Mouse (Mus musculus) gastrocnemius, postnatal 25 days (tissue): Measurements from ENCODE around the gene Zbbx. TPM values are rescaled to one million over a fixed set of nuclear protein-coding genes. Genes with fewer than 3 reads are reported as not detected.

ENCODE experiments used
- DNase-seq: peaks from one replicate; pipeline ENCODE4 v3.0.0; 2022
- long read RNA-seq, 2 experiments: library from polyadenylated mRNA; stranded (forward); transcript quantifications; one replicate each; pipeline ENCODE4 v2.0.0; 2021
- total RNA-seq, 2 experiments: library from RNA; stranded (reverse); gene quantifications; 1 replicate in 1 of 2; 2 replicates in 1 of 2; pipeline ENCODE4 v1.2.3; 2021

Zbbx gene
- total RNA-seq = not detected
- long read RNA-seq, experiment 1 = 0 reads
- long read RNA-seq, experiment 2 = 0 reads

DNA sequence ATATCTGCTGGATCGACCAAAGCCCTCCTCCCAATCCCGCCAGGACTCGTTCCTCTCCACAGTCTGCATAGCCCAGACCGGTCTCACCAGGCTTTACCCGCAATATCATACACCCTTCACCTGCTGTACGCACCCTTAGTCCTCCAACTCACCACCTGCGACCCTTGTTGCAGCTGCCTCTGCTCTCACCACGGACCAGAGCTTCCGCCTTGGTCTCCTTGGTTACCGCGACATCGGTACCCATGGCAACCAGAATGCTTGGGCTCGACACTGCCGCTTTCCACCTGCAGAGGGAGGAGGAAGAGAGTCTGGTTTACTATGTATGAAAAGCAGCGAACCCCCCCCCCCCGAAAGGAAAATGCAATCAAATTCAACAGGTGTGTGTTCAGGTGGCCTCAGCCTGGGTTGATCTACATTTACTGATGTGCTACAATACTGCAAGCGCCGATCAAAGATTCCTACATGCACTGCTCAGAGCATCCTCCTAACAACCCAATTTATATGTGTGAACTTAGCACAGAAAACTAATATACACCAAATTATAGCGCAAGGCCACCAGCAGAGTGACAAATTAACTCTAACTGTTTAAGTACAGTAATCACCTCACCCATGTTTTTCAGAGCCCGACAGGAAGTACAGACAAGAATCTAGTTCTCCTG is at the start of gene Zbbx:
Gene Zbbx, minus strand, starts transcription at position 197 of the 659 bp plus-strand sequence.
- DNase-seq = no peak

GRCm38 (mm10) chr3:75202808-75203503 is 38.1 kb upstream of the Zbbx start:
- DNase-seq = no peak

DNA sequence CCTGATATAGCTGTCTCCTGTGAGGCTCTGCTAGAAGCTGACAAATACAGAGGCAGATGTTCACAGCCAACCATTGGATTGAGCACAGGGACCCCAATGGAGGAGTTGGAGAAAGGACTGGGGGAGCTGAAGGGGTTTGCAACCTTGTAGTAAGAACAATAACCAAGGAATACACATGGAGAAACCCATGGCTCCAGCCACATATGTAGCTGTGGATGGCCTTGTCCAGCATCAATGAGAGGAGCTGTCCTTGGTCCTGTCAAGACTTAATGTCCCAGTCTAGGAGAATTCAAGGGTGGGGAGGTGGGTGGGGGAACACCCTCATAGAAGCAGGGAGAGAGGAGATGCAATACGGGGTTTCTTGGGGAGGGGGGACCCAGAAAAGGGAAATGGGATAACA is 17.8 kb upstream of the Zbbx start:
- DNase-seq = no peak

- DNase-seq = no peak
Observed at GRCm38 (mm10) chr3:75141876-75142275, 23.0 kb downstream of the Zbbx start.

- no peak for DNase-seq
Observed at GRCm38 (mm10) chr3:75104867-75105266, 60.0 kb downstream of the Zbbx start.

DNA sequence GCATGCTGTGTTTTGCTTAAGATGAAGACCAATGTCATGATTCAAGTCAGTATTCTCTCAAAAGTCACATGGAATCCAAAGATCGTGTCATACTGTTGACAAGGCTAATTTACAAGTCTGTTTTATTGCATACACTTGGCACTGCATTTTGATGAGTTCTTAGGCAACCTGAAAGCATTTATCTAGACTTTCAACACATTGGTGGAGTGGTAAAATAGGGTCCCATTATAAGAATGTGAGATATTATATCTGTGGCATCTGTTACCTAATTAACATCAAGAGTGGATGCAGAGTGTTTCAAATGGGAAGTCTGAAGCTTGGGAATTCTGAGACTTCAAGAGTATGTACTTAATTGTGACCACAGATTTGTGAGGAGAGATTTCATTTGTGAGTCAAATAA is 79.1 kb downstream of the Zbbx start:
- no peak for DNase-seq

DNA sequence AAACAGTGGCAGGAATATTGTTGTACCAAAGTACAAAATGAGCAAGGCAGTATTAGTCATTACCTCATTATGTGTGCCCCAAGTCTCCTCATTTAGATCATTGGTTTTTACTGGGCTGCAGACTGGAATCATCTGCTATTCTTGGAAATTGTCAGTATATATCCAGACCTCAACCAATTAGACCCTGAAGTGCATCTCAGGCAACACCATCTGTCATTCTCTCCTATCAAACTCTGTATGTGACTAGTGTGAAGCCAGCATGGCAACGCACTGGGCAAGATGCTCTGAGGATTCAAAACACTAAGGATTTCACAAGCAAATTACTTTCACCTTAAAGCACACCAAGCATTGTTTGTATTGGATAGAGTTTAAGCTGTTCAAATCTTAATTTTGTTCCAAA is 85.9 kb downstream of the Zbbx start:
- no peak for DNase-seq

DNA sequence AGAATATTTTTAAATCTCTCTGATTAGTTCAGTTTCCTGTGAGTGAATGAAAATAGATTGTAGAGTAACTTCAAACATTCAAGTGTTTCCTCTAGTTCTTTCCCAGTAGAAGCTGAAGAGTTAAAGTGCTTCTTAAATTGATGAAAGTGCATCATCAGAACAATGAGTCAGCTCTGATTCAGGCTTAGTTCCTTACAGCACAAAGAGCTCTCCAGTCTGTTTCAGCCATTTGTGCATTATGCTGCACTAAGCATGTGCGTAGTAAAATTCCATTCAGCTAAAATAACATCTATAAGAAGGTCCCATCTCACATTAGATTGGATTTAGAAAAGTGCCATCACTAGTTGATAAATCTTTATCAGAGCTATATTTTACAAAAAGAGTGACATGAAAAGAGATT is 155.1 kb downstream of the Zbbx start:
- no peak for DNase-seq

Other genes with a start within 250 kb of the Zbbx start
- gene Serpini2, start 105.0 kb upstream of the Zbbx start, total RNA-seq = not detected